Mouse (Mus musculus) cerebellum, adult 11 months (tissue): ENCODE results near the gene Fam234b.

Experiments
- DNase-seq: peaks from one replicate; pipeline ENCODE4 v3.0.0; 2022

Gene Fam234b

GRCm38 (mm10) chr6:135273066-135273465, 75.3 kb downstream of the Fam234b start:
- DNase-seq, result no peak

GRCm38 (mm10) chr6:135275231-135275630, 77.5 kb downstream of the Fam234b start:
- no peak for DNase-seq

GRCm38 (mm10) chr6:135276474-135277295, 78.9 kb downstream of the Fam234b start:
- no peak for DNase-seq

- DNase-seq, result no peak
These were observed 80.5 kb downstream of the Fam234b start for GRCm38 (mm10) chr6:135278302-135278701.

- DNase-seq, result no peak
These were observed 81.5 kb downstream of the Fam234b start for GRCm38 (mm10) chr6:135279286-135279685.

GRCm38 (mm10) chr6:135279856-135280255, 82.1 kb downstream of the Fam234b start:
- no peak for DNase-seq

- DNase-seq, result no peak
These were observed 94.6 kb downstream of the Fam234b start for GRCm38 (mm10) chr6:135292391-135292790.

GRCm38 (mm10) chr6:135294150-135294549, 96.4 kb downstream of the Fam234b start:
- DNase-seq, result no peak
